ENCODE assay signal across 25 mouse cellular contexts in genomic region chr15:101171272-101171671, GRCm38 (mm10). TPM values are rescaled to one million over a fixed set of nuclear protein-coding genes. Genes with fewer than 3 reads are reported as not detected.
"Had no signal": no experiment of that assay in that cellular context is flagged by ENCODE, and none has a peak within 500 bp of the region (broad histone marks: within the 10 kb centered on the region; RNA-seq: fewer than 3 reads in every experiment).

No protein-coding gene starts in this region.

- H3K9me3 ChIP-seq: liver, embryonic 13.5 days; liver, embryonic 15.5 days; lung, embryonic 15.5 days; midbrain, embryonic 10.5 days; midbrain, embryonic 13.5 days; midbrain, embryonic 15.5 days; neural tube, embryonic 12.5 days had no signal

- H3K4me2 ChIP-seq: liver, embryonic 13.5 days; liver, embryonic 15.5 days; lung, embryonic 15.5 days; midbrain, embryonic 13.5 days; midbrain, embryonic 15.5 days; neural tube, embryonic 12.5 days had no signal

- ATAC-seq: liver, postnatal 0 days; midbrain, embryonic 13.5 days; midbrain, embryonic 15.5 days had no signal

- H3K27ac ChIP-seq: liver, embryonic 13.5 days; liver, embryonic 15.5 days; lung, embryonic 15.5 days; midbrain, embryonic 10.5 days; midbrain, embryonic 13.5 days; midbrain, embryonic 15.5 days; neural tube, embryonic 12.5 days had no signal

- DNase-seq: liver, embryonic 13.5 days; liver, postnatal 0 days; lung, adult 2 months; lung, postnatal 10 days; lung, postnatal 4 days; right cerebral cortex, postnatal 14 days; thymus, adult 2 months; thymus, postnatal 25 days; thymus, postnatal 4 days had no signal

- H3K4me3 ChIP-seq: liver, embryonic 13.5 days; liver, embryonic 15.5 days; lung, embryonic 15.5 days; midbrain, embryonic 10.5 days; midbrain, embryonic 13.5 days; midbrain, embryonic 15.5 days; neural tube, embryonic 12.5 days had no signal

- H3K36me3 ChIP-seq: liver, embryonic 13.5 days; liver, embryonic 15.5 days; lung, embryonic 15.5 days; midbrain, embryonic 10.5 days; midbrain, embryonic 13.5 days; midbrain, embryonic 15.5 days; neural tube, embryonic 12.5 days had no signal

- H3K9ac ChIP-seq: liver, embryonic 13.5 days; liver, embryonic 15.5 days; liver, postnatal 0 days; lung, embryonic 15.5 days; midbrain, embryonic 13.5 days; midbrain, embryonic 15.5 days; neural tube, embryonic 12.5 days had no signal

- H3K27me3 ChIP-seq: lung, embryonic 15.5 days; neural tube, embryonic 12.5 days had no signal

RNA-seq across cellular contexts. Expression of gene Grasp, which starts 52.7 kb away (rescaled TPM):
- total RNA-seq: megakaryocyte-erythroid progenitor cell, adult 5-6 weeks had no signal

RNA-seq across cellular contexts. Expression of gene Ankrd33, which starts 55.7 kb away (rescaled TPM):
- total RNA-seq: megakaryocyte, adult 5-6 weeks; megakaryocyte-erythroid progenitor cell, adult 5-6 weeks; midbrain, postnatal 0 days; monocyte, adult 5-6 weeks; neutrophil, adult 5-6 weeks had no signal
- polyA plus RNA-seq: liver, embryonic 13.5 days; liver, embryonic 15.5 days; liver, postnatal 0 days; lung, embryonic 15.5 days; midbrain, embryonic 10.5 days; midbrain, embryonic 13.5 days; midbrain, embryonic 15.5 days; midbrain, postnatal 0 days; neural tube, embryonic 12.5 days; neural tube, embryonic 14.5 days; spleen, adult 2 months; stomach, embryonic 14.5 days; testis, adult 2 months; thymus, adult 2 months; urinary bladder, adult 2 months had no signal
